Mouse (Mus musculus) forebrain, embryonic 14.5 days (tissue): ENCODE measurements at regions not wholly inside any gene's neighbourhood (a gene's known extent, or its start where the extent isn't known, plus 50 kb on each side); places are given as distances from the start of the nearest gene placed in this dataset.
A peak's percentile ranks its signal among the peaks of the same experiment; 100 is the strongest.

Experiments
- ATAC-seq: fragments of 200-750 bp; cut with Nextera tagmentation; 2 replicates; pipeline ENCODE4 v1.8.0; 2017; ENCODE audit warnings: mild to moderate bottlenecking, moderate library complexity
- DNase-seq: peaks from one replicate; pipeline ENCODE4 v3.0.0-alpha.2; 2015; ENCODE audit warnings: low spot score
- H3K27ac ChIP-seq: fragments of 300-500 bp; sonication (generic); 2 replicates; pipeline ENCODE4 v1.5.1; 2014; ENCODE audit warnings: low read depth, mild to moderate bottlenecking, control low read depth, low read length, moderate library complexity
- H3K27me3 ChIP-seq: fragments of 300-500 bp; sonication (generic); replicated peaks from 2 replicates; pipeline ENCODE4 v1.6.1; 2014; ENCODE audit warnings: low read length, control low read depth, mixed read lengths; ENCODE audit not compliant: control insufficient read depth, insufficient read depth
- H3K36me3 ChIP-seq: fragments of 300-500 bp; sonication (generic); 2 replicates; pipeline ENCODE4 v1.6.1; 2014; ENCODE audit warnings: low read length, control low read depth; ENCODE audit not compliant: control insufficient read depth, insufficient read depth
- H3K4me1 ChIP-seq: fragments of 300-500 bp; sonication (generic); 2 replicates; pipeline ENCODE4 v1.6.1; 2014; ENCODE audit warnings: antibody characterized with exemption, low read length, control low read depth; ENCODE audit not compliant: control insufficient read depth, insufficient read depth
- H3K4me2 ChIP-seq: fragments of 300-500 bp; sonication (generic); 2 replicates; pipeline ENCODE4 v1.6.1; 2014; ENCODE audit warnings: mild to moderate bottlenecking, control low read depth, low read length
- H3K4me3 ChIP-seq: fragments of 300-500 bp; sonication (generic); 2 replicates; pipeline ENCODE4 v1.5.1; 2014; ENCODE audit warnings: low read depth, low read length, control low read depth
- H3K9ac ChIP-seq: fragments of 300-500 bp; sonication (generic); 2 replicates; pipeline ENCODE4 v1.6.1; 2014; ENCODE audit warnings: mild to moderate bottlenecking, low read length, control low read depth, moderate library complexity
- H3K9me3 ChIP-seq: fragments of 300-500 bp; sonication (generic); replicated peaks from 2 replicates; pipeline ENCODE4 v1.6.1; 2016; ENCODE audit warnings: low read length, control low read depth, mixed read lengths; ENCODE audit not compliant: control insufficient read depth
- WGBS: fragments of 180-500 bp; shearing (Covaris S2); extraction: QIAGEN DNeasy Blood & Tissue Kit; methylation state at CpG from one replicate; pipeline ENCODE4 v1.1.7; 2014; 5-methylcytosine and 5-hydroxymethylcytosine counted together

GRCm38 (mm10) chr15:10881726-10882125 is 70.4 kb upstream of the C1qtnf3 start:
- H3K4me3 ChIP-seq: no peak overlapping the region
- no peak overlapping the region for H3K9ac ChIP-seq
- 52% methylated on average over 1 of the region's 1 CpGs for WGBS
- ATAC-seq (no peak), DNase-seq (no peak)
- H3K4me2 ChIP-seq: no peak overlapping the region
- H3K4me1 ChIP-seq: no peaks in the 10 kb centered on the region
- H3K27me3 ChIP-seq: no peaks in the 10 kb centered on the region
- H3K27ac ChIP-seq: no peak overlapping the region
- no peaks in the 10 kb centered on the region for H3K36me3 ChIP-seq
- no peaks in the 10 kb centered on the region; the same call in 1 of the 2 replicates for H3K9me3 ChIP-seq

GRCm38 (mm10) chr15:10887990-10888389 is 64.1 kb upstream of the C1qtnf3 start:
- H3K27me3 ChIP-seq: no peaks in the 10 kb centered on the region
- no peaks in the 10 kb centered on the region; the same call in 1 of the 2 replicates for H3K9me3 ChIP-seq
- 79% methylated on average over 6 of the region's 6 CpGs for WGBS
- no peak for DNase-seq
- no peak overlapping the region for H3K4me2 ChIP-seq
- H3K36me3 ChIP-seq: no peaks in the 10 kb centered on the region
- ATAC-seq: no peak
- no peaks in the 10 kb centered on the region for H3K4me1 ChIP-seq
- no peak overlapping the region for H3K4me3 ChIP-seq
- H3K9ac ChIP-seq: no peak overlapping the region
- H3K27ac ChIP-seq: no peak overlapping the region

GRCm38 (mm10) chr15:10890220-10890921 is 61.8 kb upstream of the C1qtnf3 start:
- ATAC-seq: peak; percentile 60; the same call in 1 of the 2 replicates
- no peak overlapping the region for H3K4me3 ChIP-seq
- no peak overlapping the region for H3K9ac ChIP-seq
- peak; percentile 76 for DNase-seq
- no peak overlapping the region for H3K27ac ChIP-seq
- no peaks in the 10 kb centered on the region for H3K27me3 ChIP-seq
- no peaks in the 10 kb centered on the region for H3K9me3 ChIP-seq
- no peaks in the 10 kb centered on the region for H3K36me3 ChIP-seq
- no peak overlapping the region for H3K4me2 ChIP-seq
- 30% methylated on average over 8 of the region's 8 CpGs for WGBS
- no peaks in the 10 kb centered on the region for H3K4me1 ChIP-seq

- Histone ChIP-seq H3K36me3 (no peaks in the 10 kb centered on the region), H3K4me3 (no peak overlapping the region), H3K9me3 (no peaks in the 10 kb centered on the region), H3K27me3 (no peaks in the 10 kb centered on the region), H3K9ac (no peak overlapping the region), H3K27ac (no peak overlapping the region), H3K4me1 (no peaks in the 10 kb centered on the region), H3K4me2 (no peak overlapping the region)
- DNase-seq (no peak), ATAC-seq (no peak)
- 86% methylated on average over 5 of the region's 5 CpGs for WGBS
Measured at GRCm38 (mm10) chr15:10898309-10898708, 53.8 kb upstream of the C1qtnf3 start.

- H3K4me3 ChIP-seq: no peak overlapping the region
- no peak overlapping the region for H3K27ac ChIP-seq
- H3K4me1 ChIP-seq: no peaks in the 10 kb centered on the region
- no peak overlapping the region for H3K9ac ChIP-seq
- WGBS: 56% methylated on average over 4 of the region's 4 CpGs
- H3K9me3 ChIP-seq: no peaks in the 10 kb centered on the region
- H3K27me3 ChIP-seq: no peaks in the 10 kb centered on the region
- H3K36me3 ChIP-seq: no peaks in the 10 kb centered on the region
- no peak overlapping the region for H3K4me2 ChIP-seq
- DNase-seq (no peak), ATAC-seq (no peak)
Measured at GRCm38 (mm10) chr15:10898715-10899486, 53.2 kb upstream of the C1qtnf3 start.

GRCm38 (mm10) chr15:10899904-10900303 is 52.2 kb upstream of the C1qtnf3 start:
- no peak overlapping the region for H3K27ac ChIP-seq
- H3K9ac ChIP-seq: no peak overlapping the region
- H3K36me3 ChIP-seq: no peaks in the 10 kb centered on the region
- 91% methylated on average over 7 of the region's 7 CpGs for WGBS
- ATAC-seq (no peak), DNase-seq (no peak)
- H3K4me3 ChIP-seq: no peak overlapping the region
- no peaks in the 10 kb centered on the region for H3K27me3 ChIP-seq
- no peaks in the 10 kb centered on the region for H3K9me3 ChIP-seq
- H3K4me1 ChIP-seq: no peaks in the 10 kb centered on the region
- no peak overlapping the region for H3K4me2 ChIP-seq

GRCm38 (mm10) chr15:10901075-10901474 is 51.1 kb upstream of the C1qtnf3 start:
- Histone ChIP-seq H3K9ac (no peak overlapping the region), H3K4me3 (no peak overlapping the region), H3K9me3 (no peaks in the 10 kb centered on the region), H3K27me3 (no peaks in the 10 kb centered on the region), H3K27ac (no peak overlapping the region), H3K4me2 (no peak overlapping the region), H3K36me3 (no peaks in the 10 kb centered on the region), H3K4me1 (no peaks in the 10 kb centered on the region)
- ATAC-seq (no peak), DNase-seq (peak; percentile 59)
- 51% methylated on average over 3 of the region's 3 CpGs for WGBS

GRCm38 (mm10) chr15:10901745-10902262 is 50.3 kb upstream of the C1qtnf3 start:
- Histone ChIP-seq H3K27me3 (no peaks in the 10 kb centered on the region), H3K4me3 (no peak overlapping the region), H3K9me3 (no peaks in the 10 kb centered on the region), H3K4me2 (no peak overlapping the region), H3K27ac (no peak overlapping the region), H3K4me1 (no peaks in the 10 kb centered on the region), H3K36me3 (no peaks in the 10 kb centered on the region), H3K9ac (no peak overlapping the region)
- ATAC-seq (no peak), DNase-seq (no peak)
- 67% methylated on average over 1 of the region's 1 CpGs for WGBS
